Mouse (Mus musculus) hindbrain, embryonic 14.5 days (tissue): ENCODE data around the gene Mlxip. TPM values are rescaled to one million over a fixed set of nuclear protein-coding genes. Genes with fewer than 3 reads are reported as not detected.

ENCODE experiments used
- ATAC-seq: fragments of 200-750 bp; cut with Nextera tagmentation; 2 replicates; pipeline ENCODE4 v1.8.0; 2017; ENCODE audit warnings: moderate number of reproducible peaks, mild to moderate bottlenecking, moderate TSS enrichment, moderate library complexity; ENCODE audit not compliant: low FRiP score
- DNase-seq: peaks from one replicate; pipeline ENCODE4 v3.0.0-alpha.2; 2015; ENCODE audit warnings: low spot score
- H3K27ac ChIP-seq: fragments of 300-500 bp; sonication (generic); 2 replicates; pipeline ENCODE4 v1.5.1; 2014; ENCODE audit warnings: mild to moderate bottlenecking, moderate library complexity
- H3K27me3 ChIP-seq: fragments of 300-500 bp; sonication (generic); 2 replicates; pipeline ENCODE4 v1.6.1; 2014; ENCODE audit warnings: mild to moderate bottlenecking, low read length, mixed read lengths; ENCODE audit not compliant: control insufficient read depth, insufficient read depth
- H3K36me3 ChIP-seq: fragments of 300-500 bp; sonication (generic); replicated peaks from 2 replicates; pipeline ENCODE4 v1.6.1; 2014; ENCODE audit not compliant: control insufficient read depth, insufficient read depth
- H3K4me1 ChIP-seq: fragments of 300-500 bp; sonication (generic); replicated peaks from 2 replicates; pipeline ENCODE4 v1.6.1; 2014; ENCODE audit warnings: antibody characterized with exemption, low read length, mixed read lengths; ENCODE audit not compliant: control insufficient read depth, insufficient read depth
- H3K4me2 ChIP-seq: fragments of 300-500 bp; sonication (generic); replicated peaks from 2 replicates; pipeline ENCODE4 v1.6.1; 2014; ENCODE audit warnings: mild to moderate bottlenecking, moderate library complexity
- H3K4me3 ChIP-seq: fragments of 300-500 bp; sonication (generic); replicated peaks from 2 replicates; pipeline ENCODE4 v1.5.1; 2014; ENCODE audit warnings: mild to moderate bottlenecking, low read length
- H3K9ac ChIP-seq: fragments of 300-500 bp; sonication (generic); 2 replicates; pipeline ENCODE4 v1.6.1; 2014
- H3K9me3 ChIP-seq: fragments of 300-500 bp; sonication (generic); 2 replicates; pipeline ENCODE4 v1.6.1; 2016; ENCODE audit warnings: low read length; ENCODE audit not compliant: control insufficient read depth
- WGBS: fragments of 180-500 bp; shearing (Covaris S2); extraction: QIAGEN DNeasy Blood & Tissue Kit; methylation state at CpG from one replicate; pipeline ENCODE4 v1.1.7; 2014; 5-methylcytosine and 5-hydroxymethylcytosine counted together
- polyA plus RNA-seq: library from polyadenylated mRNA; unstranded; fragments of >200 nt; fragmentation: Nextera tagmentation; extraction: Ambion mirVana; gene quantifications from 2 replicates; pipeline ENCODE4 v1.2.1, GENCODE M21; 2014

Mlxip gene
- polyA plus RNA-seq, 1 experiment from 2014 or later: 21.7 TPM

- Histone ChIP-seq H3K4me1 (peaks cover 24% of the 10 kb centered on the region), H3K36me3 (no peaks in the 10 kb centered on the region), H3K9ac (peak overlapping the region; percentile 94), H3K27me3 (no peaks in the 10 kb centered on the region), H3K27ac (no peak overlapping the region), H3K9me3 (no peaks in the 10 kb centered on the region), H3K4me3 (peak overlapping the region; percentile 95), H3K4me2 (peak overlapping the region; percentile 84)
- ATAC-seq (no peak), DNase-seq (no peak)
- 54% methylated on average over 8 of the region's 8 CpGs for WGBS
These were observed 2.4 kb downstream of the Mlxip start for GRCm38 (mm10) chr5:123396901-123397464.

- Histone ChIP-seq H3K4me2 (peak overlapping the region; percentile 84), H3K27me3 (no peaks in the 10 kb centered on the region), H3K4me1 (peaks cover 24% of the 10 kb centered on the region), H3K9me3 (no peaks in the 10 kb centered on the region), H3K27ac (no peak overlapping the region), H3K36me3 (no peaks in the 10 kb centered on the region), H3K4me3 (peak overlapping the region; percentile 95; the same call in 1 of the 2 replicates), H3K9ac (peak overlapping the region; percentile 94)
- 86% methylated on average over 11 of the region's 11 CpGs for WGBS
- no peak for ATAC-seq
- DNase-seq: no peak
These were observed 3.2 kb downstream of the Mlxip start for GRCm38 (mm10) chr5:123397786-123398185.

- no peaks in the 10 kb centered on the region for H3K27me3 ChIP-seq
- no peak overlapping the region for H3K9ac ChIP-seq
- ATAC-seq: no peak
- no peaks in the 10 kb centered on the region for H3K9me3 ChIP-seq
- 94% methylated on average over 4 of the region's 4 CpGs for WGBS
- H3K4me3 ChIP-seq: no peak overlapping the region
- DNase-seq: no peak
- no peak overlapping the region for H3K4me2 ChIP-seq
- no peaks in the 10 kb centered on the region for H3K36me3 ChIP-seq
- H3K27ac ChIP-seq: no peak overlapping the region
- H3K4me1 ChIP-seq: peaks cover 24% of the 10 kb centered on the region
These were observed 4.4 kb downstream of the Mlxip start for GRCm38 (mm10) chr5:123398856-123399498.

GRCm38 (mm10) chr5:123404480-123404879, 9.9 kb downstream of the Mlxip start:
- 95% methylated on average over 3 of the region's 3 CpGs for WGBS
- no peak overlapping the region for H3K27ac ChIP-seq
- H3K4me1 ChIP-seq: 0 out of 2 replicates have a peak, but pooled peaks cover 7% of the 10 kb centered on the region
- no peak overlapping the region for H3K4me3 ChIP-seq
- H3K27me3 ChIP-seq: no peaks in the 10 kb centered on the region
- H3K4me2 ChIP-seq: no peak overlapping the region
- no peak for ATAC-seq
- no peaks in the 10 kb centered on the region for H3K9me3 ChIP-seq
- no peak for DNase-seq
- no peaks in the 10 kb centered on the region for H3K36me3 ChIP-seq
- H3K9ac ChIP-seq: no peak overlapping the region

GRCm38 (mm10) chr5:123406952-123407351, 12.4 kb downstream of the Mlxip start:
- no peak overlapping the region for H3K27ac ChIP-seq
- 0 out of 2 replicates have a peak, but pooled peaks cover 7% of the 10 kb centered on the region for H3K4me1 ChIP-seq
- ATAC-seq (no peak), DNase-seq (no peak)
- no peaks in the 10 kb centered on the region for H3K27me3 ChIP-seq
- H3K9ac ChIP-seq: no peak overlapping the region
- 62% methylated on average over 2 of the region's 2 CpGs for WGBS
- no peaks in the 10 kb centered on the region for H3K9me3 ChIP-seq
- H3K4me3 ChIP-seq: no peak overlapping the region
- no peak overlapping the region for H3K4me2 ChIP-seq
- no peaks in the 10 kb centered on the region for H3K36me3 ChIP-seq

- Histone ChIP-seq H3K4me2 (no peak overlapping the region), H3K27me3 (no peaks in the 10 kb centered on the region), H3K36me3 (no peaks in the 10 kb centered on the region), H3K9ac (no peak overlapping the region), H3K4me1 (0 out of 2 replicates have a peak, but pooled peaks cover 7% of the 10 kb centered on the region), H3K4me3 (no peak overlapping the region), H3K9me3 (no peaks in the 10 kb centered on the region), H3K27ac (no peak overlapping the region)
- 54% methylated on average over 3 of the region's 3 CpGs for WGBS
- ATAC-seq (no peak), DNase-seq (no peak)
These were observed 13.6 kb downstream of the Mlxip start for GRCm38 (mm10) chr5:123408176-123408575.

- no peak for DNase-seq
- Histone ChIP-seq H3K27ac (no peak overlapping the region), H3K4me2 (no peak overlapping the region), H3K9me3 (no peaks in the 10 kb centered on the region), H3K4me1 (peaks cover 18% of the 10 kb centered on the region; the same call in 1 of the 2 replicates), H3K9ac (no peak overlapping the region), H3K4me3 (no peak overlapping the region), H3K36me3 (no peaks in the 10 kb centered on the region), H3K27me3 (no peaks in the 10 kb centered on the region)
- ATAC-seq: no peak
- WGBS: 92% methylated on average over 4 of the region's 4 CpGs
These were observed 17.6 kb downstream of the Mlxip start for GRCm38 (mm10) chr5:123412193-123412592.

GRCm38 (mm10) chr5:123413866-123414363, 19.3 kb downstream of the Mlxip start:
- Histone ChIP-seq H3K36me3 (no peaks in the 10 kb centered on the region), H3K4me1 (peaks cover 17% of the 10 kb centered on the region; the same call in 1 of the 2 replicates), H3K27me3 (no peaks in the 10 kb centered on the region), H3K9ac (no peak overlapping the region), H3K4me3 (no peak overlapping the region), H3K27ac (no peak overlapping the region), H3K4me2 (no peak overlapping the region), H3K9me3 (no peaks in the 10 kb centered on the region)
- WGBS: 92% methylated on average over 2 of the region's 2 CpGs
- ATAC-seq (no peak), DNase-seq (no peak)

GRCm38 (mm10) chr5:123416149-123416548, 21.6 kb downstream of the Mlxip start:
- Histone ChIP-seq H3K27me3 (no peaks in the 10 kb centered on the region), H3K4me2 (no peak overlapping the region), H3K27ac (no peak overlapping the region), H3K4me1 (peaks cover 17% of the 10 kb centered on the region; the same call in 1 of the 2 replicates), H3K9ac (no peak overlapping the region), H3K36me3 (no peaks in the 10 kb centered on the region), H3K4me3 (no peak overlapping the region), H3K9me3 (no peaks in the 10 kb centered on the region)
- WGBS: 85% methylated on average over 3 of the region's 3 CpGs
- no peak for ATAC-seq
- DNase-seq: no peak
